ENCODE assay signal across 9 mouse cellular contexts in genomic region chr7:143070506-143071070, GRCm38 (mm10). TPM values are rescaled to one million over a fixed set of nuclear protein-coding genes. Genes with fewer than 3 reads are reported as not detected.
DNase-seq lines count a peak whose midpoint lies in the region; ATAC-seq and TF ChIP-seq lines count a peak whose summit lies in the region.
"Had no signal": no experiment of that assay in that cellular context is flagged by ENCODE, and none has a peak within 500 bp of the region (broad histone marks: within the 10 kb centered on the region; RNA-seq: fewer than 3 reads in every experiment).

No protein-coding gene starts in this region.

- H3K79me2 ChIP-seq in MEL (ENCODE audit: control insufficient read depth, insufficient read depth, low read length, poor library complexity), result peaks cover 15% of the 10 kb centered on the region

- peak overlapping the region; percentile 92; the same call in 1 of the 2 replicates for H3K27ac ChIP-seq in heart, embryonic 15.5 days
- H3K27ac ChIP-seq in MEL (ENCODE audit: control insufficient read depth, low read depth, low read length), result no peak overlapping the region
- H3K27ac ChIP-seq in forebrain, postnatal 0 days (ENCODE audit: low read depth, low read length), result no peak overlapping the region
- peak overlapping the region; percentile 92 for H3K27ac ChIP-seq in midbrain, embryonic 10.5 days (replicated peaks)

- DNase-seq in heart, postnatal 36 days, result no peak
- DNase-seq in MEL (ENCODE audit: low read depth, low spot score), result no peak
- DNase-seq in forebrain, postnatal 0 days, result no peak
- no peak for DNase-seq in midbrain, embryonic 10.5 days (ENCODE audit: low spot score)
- DNase-seq in yolk sac, embryonic 10.5 days (ENCODE audit: low spot score), result no peak
- no peak for DNase-seq in thymus, postnatal 4 days

- 92% methylated on average over 10 of the region's 10 CpGs for WGBS in heart, embryonic 15.5 days
- WGBS in forebrain, postnatal 0 days, result 90% methylated on average over 10 of the region's 10 CpGs
- 92% methylated on average over 10 of the region's 10 CpGs for WGBS in midbrain, embryonic 10.5 days

- no peak for TF ChIP-seq CTCF in MEL (IDR thresholded peaks at IDR 0.05 in 2 of 3, conservative IDR thresholded peaks at IDR 0.05 in 1 of 3; ENCODE audit: control insufficient read depth in 1 of 3, insufficient read depth in 1 of 3, low read depth in 2 of 3, low read length in 3 of 3, poor library complexity in 1 of 3, severe bottlenecking in 1 of 3)
- TF ChIP-seq CTCF in forebrain, postnatal 0 days (IDR thresholded peaks at IDR 0.05; ENCODE audit: low read depth), result no peak

- ATAC-seq in heart, embryonic 15.5 days (replicated peaks; ENCODE audit: insufficient number of reproducible peaks, insufficient read depth, low FRiP score, low read depth), result no peak
- no peak for ATAC-seq in forebrain, postnatal 0 days
- ATAC-seq in granulocyte monocyte progenitor cell, adult 5-6 weeks (replicated peaks; ENCODE audit: poor library complexity, severe bottlenecking), result no peak

- no peak for TF ChIP-seq RAD21 in MEL (IDR thresholded peaks at IDR 0.05; ENCODE audit: low read depth, low read length)

- intact Hi-C loops in heart, postnatal 36 days (cut with DNase I), result no loop called here

- peaks cover 24% of the 10 kb centered on the region for H3K4me1 ChIP-seq in heart, embryonic 15.5 days (replicated peaks)
- H3K4me1 ChIP-seq in MEL (ENCODE audit: control insufficient read depth in 1 of 2, insufficient read depth in 2 of 2, low read length in 2 of 2), result peaks cover 0 to 17% of the 10 kb centered on the region in 2 experiments; a peak in 2 of 4 replicates
- peaks cover 8% of the 10 kb centered on the region for H3K4me1 ChIP-seq in forebrain, postnatal 0 days (ENCODE audit: insufficient read depth)
- H3K4me1 ChIP-seq in midbrain, embryonic 10.5 days, result peaks cover 33% of the 10 kb centered on the region

- TF ChIP-seq EP300 in MEL (IDR thresholded peaks at IDR 0.05; ENCODE audit: low read depth in 1 of 2, low read length in 2 of 2), result no peak

- H3K27me3 ChIP-seq in heart, embryonic 15.5 days, result no peaks in the 10 kb centered on the region
- no peaks in the 10 kb centered on the region for H3K27me3 ChIP-seq in MEL (ENCODE audit: control insufficient read depth in 1 of 2, insufficient read depth in 2 of 2, low read length in 2 of 2)
- H3K27me3 ChIP-seq in forebrain, postnatal 0 days (ENCODE audit: insufficient read depth, low read length), result no peaks in the 10 kb centered on the region
- H3K27me3 ChIP-seq in midbrain, embryonic 10.5 days (ENCODE audit: low read depth, poor library complexity, severe bottlenecking), result no peaks in the 10 kb centered on the region

- H3K9ac ChIP-seq in heart, embryonic 15.5 days, result peak overlapping the region; percentile 89
- peak overlapping the region; percentile 78 for H3K9ac ChIP-seq in MEL (ENCODE audit: control insufficient read depth, low read depth, low read length, poor library complexity, severe bottlenecking)
- peak overlapping the region; percentile 83; the same call in 1 of the 2 replicates for H3K9ac ChIP-seq in forebrain, postnatal 0 days

- H3K4me3 ChIP-seq in heart, embryonic 15.5 days, result peak overlapping the region; percentile 86
- H3K4me3 ChIP-seq in MEL (ENCODE audit: control insufficient read depth in 1 of 2, insufficient read depth in 1 of 2, low read depth in 2 of 2, low read length in 2 of 2), result peak overlapping the region; percentile 41 to 73
- peak overlapping the region; percentile 60 for H3K4me3 ChIP-seq in forebrain, postnatal 0 days (ENCODE audit: low read depth, low read length)
- peak overlapping the region; percentile 93 for H3K4me3 ChIP-seq in midbrain, embryonic 10.5 days

- H3K4me2 ChIP-seq in heart, embryonic 15.5 days, result peak overlapping the region; percentile 94
- H3K4me2 ChIP-seq in forebrain, postnatal 0 days (ENCODE audit: low read depth), result peak overlapping the region; percentile 87

- H3K36me3 ChIP-seq in heart, embryonic 15.5 days, result peaks cover 27% of the 10 kb centered on the region
- H3K36me3 ChIP-seq in MEL (ENCODE audit: control insufficient read depth in 1 of 2, insufficient read depth in 2 of 2, low read length in 2 of 2), result peaks cover 0 to 6% of the 10 kb centered on the region in 2 experiments; a peak in 2 of 4 replicates
- H3K36me3 ChIP-seq in forebrain, postnatal 0 days (ENCODE audit: insufficient read depth), result peaks cover 23% of the 10 kb centered on the region
- peaks cover 40% of the 10 kb centered on the region for H3K36me3 ChIP-seq in midbrain, embryonic 10.5 days

- TF ChIP-seq POLR2A in MEL (IDR thresholded peaks at IDR 0.05; ENCODE audit: control insufficient read depth in 1 of 2, insufficient read depth in 1 of 2, low read depth in 1 of 2, low read length in 2 of 2, poor library complexity in 1 of 2), result no peak

- H3K9me3 ChIP-seq in heart, embryonic 15.5 days (replicated peaks), result no peaks in the 10 kb centered on the region
- no peaks in the 10 kb centered on the region for H3K9me3 ChIP-seq in MEL (replicated peaks; ENCODE audit: insufficient read depth, low read length)
- no peaks in the 10 kb centered on the region for H3K9me3 ChIP-seq in forebrain, postnatal 0 days (ENCODE audit: low read length)
- no peaks in the 10 kb centered on the region for H3K9me3 ChIP-seq in midbrain, embryonic 10.5 days (replicated peaks)

TF ChIP-seq in MEL, 35 proteins besides CTCF, POLR2A, EP300 and RAD21 (continues in another document):
- TF ChIP-seq KAT2A (conservative IDR thresholded peaks at IDR 0.05; ENCODE audit: low read depth, low read length) (no peak), ETS1 (IDR thresholded peaks at IDR 0.05; ENCODE audit: low read depth, low read length) (no peak), E2F4 (IDR thresholded peaks at IDR 0.05; ENCODE audit: borderline replicate concordance, low read depth, low read length) (no peak), MAZ (IDR thresholded peaks at IDR 0.05; ENCODE audit: low read depth, low read length) (no peak), MYB (IDR thresholded peaks at IDR 0.05; ENCODE audit: low read depth, low read length) (no peak), USF2 (IDR thresholded peaks at IDR 0.05; ENCODE audit: borderline replicate concordance in 1 of 2, insufficient read depth in 1 of 2, low read depth in 1 of 2, low read length in 2 of 2) (no peak), JUND (IDR thresholded peaks at IDR 0.05; ENCODE audit: low read depth, low read length) (no peak), ZKSCAN1 (IDR thresholded peaks at IDR 0.05; ENCODE audit: low read depth, low read length) (no peak), ELF1 (IDR thresholded peaks at IDR 0.05; ENCODE audit: low read depth, low read length) (no peak), NRF1 (IDR thresholded peaks at IDR 0.05; ENCODE audit: insufficient read depth, low read depth, low read length, poor library complexity, severe bottlenecking) (no peak)

RNA-seq across cellular contexts. Expression of gene Tssc4, which starts 1.5 kb away (rescaled TPM):
- polyA plus RNA-seq in heart, embryonic 15.5 days (2015; fragmentation: Nextera tagmentation; extraction: Ambion mirVana), result 45.7 and 66.2 TPM in 2 replicates
- total RNA-seq in heart, postnatal 36 days (2021), result 10 to 100 TPM; 15.3 TPM
- 63.9 and 76.9 TPM in 2 replicates for total RNA-seq in MEL (2012; rRNA removed)
- polyA plus RNA-seq in MEL (2012; ENCODE audit: insufficient read depth in 1 of 2, insufficient read length in 2 of 2, low read depth in 1 of 2, low replicate concordance in 2 of 2, missing spikeins in 1 of 2), result 10 to 100 TPM in 1 of 2 experiments, not detected in 1; 75.6 TPM
- total RNA-seq in forebrain, postnatal 0 days (2014; rRNA removed), result 71.5 and 86.5 TPM in 2 replicates
- 91.8 and 101 TPM in 2 replicates for polyA plus RNA-seq in forebrain, postnatal 0 days (2015; fragmentation: Nextera tagmentation; extraction: Ambion mirVana)
- polyA plus RNA-seq in midbrain, embryonic 10.5 days (2016; fragmentation: Nextera tagmentation; extraction: Ambion mirVana), result 136 and 142 TPM in 2 replicates
- 28.1 and 62.3 TPM in 2 replicates for total RNA-seq in granulocyte monocyte progenitor cell, adult 5-6 weeks (2014; fragmentation: Nextera tagmentation)
- total RNA-seq in granulocyte monocyte progenitor cell, adult 5-6 weeks (2017), result 33.9 and 45.6 TPM in 2 replicates

RNA-seq across cellular contexts. Expression of gene Cd81, which starts 18.0 kb away (rescaled TPM):
- polyA plus RNA-seq in heart, embryonic 15.5 days (2015; fragmentation: Nextera tagmentation; extraction: Ambion mirVana), result 780 and 813 TPM in 2 replicates
- 100 to 1,000 TPM; 398 to 441 TPM for total RNA-seq in heart, postnatal 36 days (2021)
- total RNA-seq in MEL (2012; rRNA removed), result 86.8 and 105 TPM in 2 replicates
- polyA plus RNA-seq in MEL (2012; ENCODE audit: insufficient read depth in 1 of 2, insufficient read length in 2 of 2, low read depth in 1 of 2, low replicate concordance in 2 of 2, missing spikeins in 1 of 2), result 100 to 1,000 TPM in 1 of 2 experiments, not detected in 1; 133 TPM
- 349 and 423 TPM in 2 replicates for total RNA-seq in forebrain, postnatal 0 days (2014; rRNA removed)
- polyA plus RNA-seq in forebrain, postnatal 0 days (2015; fragmentation: Nextera tagmentation; extraction: Ambion mirVana), result 470 and 473 TPM in 2 replicates
- polyA plus RNA-seq in midbrain, embryonic 10.5 days (2016; fragmentation: Nextera tagmentation; extraction: Ambion mirVana), result 267 and 279 TPM in 2 replicates
- 63.8 and 77.3 TPM in 2 replicates for total RNA-seq in granulocyte monocyte progenitor cell, adult 5-6 weeks (2014; fragmentation: Nextera tagmentation)
- 159 and 201 TPM in 2 replicates for total RNA-seq in granulocyte monocyte progenitor cell, adult 5-6 weeks (2017)

RNA-seq across cellular contexts. Expression of gene Trpm5, which starts 23.9 kb away (rescaled TPM):
- polyA plus RNA-seq in heart, embryonic 15.5 days (2015; fragmentation: Nextera tagmentation; extraction: Ambion mirVana), result 3.8 and 4.7 TPM in 2 replicates
- total RNA-seq in heart, postnatal 36 days (2021), result not detected
- total RNA-seq in MEL (2012; rRNA removed), result 1.5 and 1.7 TPM in 2 replicates
- 1 to 10 TPM in 1 of 2 experiments, not detected in 1; 1.9 TPM for polyA plus RNA-seq in MEL (2012; ENCODE audit: insufficient read depth in 1 of 2, insufficient read length in 2 of 2, low read depth in 1 of 2, low replicate concordance in 2 of 2, missing spikeins in 1 of 2)
- total RNA-seq in forebrain, postnatal 0 days (2014; rRNA removed), result 1.0 and 1.3 TPM in 2 replicates
- 1.1 and 1.2 TPM in 2 replicates for polyA plus RNA-seq in forebrain, postnatal 0 days (2015; fragmentation: Nextera tagmentation; extraction: Ambion mirVana)
- 0.62 and 0.93 TPM in 2 replicates for polyA plus RNA-seq in midbrain, embryonic 10.5 days (2016; fragmentation: Nextera tagmentation; extraction: Ambion mirVana)
- total RNA-seq in granulocyte monocyte progenitor cell, adult 5-6 weeks (2014; fragmentation: Nextera tagmentation), result not detected in 2 replicates
- not detected in 2 replicates for total RNA-seq in granulocyte monocyte progenitor cell, adult 5-6 weeks (2017)
- total RNA-seq: gastrocnemius, adult 18-20 months had no signal

RNA-seq across cellular contexts. Expression of gene Kcnq1, which starts 35.6 kb away (rescaled TPM):
- polyA plus RNA-seq in heart, embryonic 15.5 days (2015; fragmentation: Nextera tagmentation; extraction: Ambion mirVana), result 25.8 and 27.5 TPM in 2 replicates
- total RNA-seq in heart, postnatal 36 days (2021), result 10 to 100 TPM; 34.3 to 37.1 TPM
- 0.85 and 0.96 TPM in 2 replicates for total RNA-seq in MEL (2012; rRNA removed)
- under 1 TPM in 1 of 2 experiments, not detected in 1; 0.63 TPM for polyA plus RNA-seq in MEL (2012; ENCODE audit: insufficient read depth in 1 of 2, insufficient read length in 2 of 2, low read depth in 1 of 2, low replicate concordance in 2 of 2, missing spikeins in 1 of 2)
- 0.77 and 1.00 TPM in 2 replicates for total RNA-seq in forebrain, postnatal 0 days (2014; rRNA removed)
- polyA plus RNA-seq in forebrain, postnatal 0 days (2015; fragmentation: Nextera tagmentation; extraction: Ambion mirVana), result 1.1 and 2.0 TPM in 2 replicates
- polyA plus RNA-seq in midbrain, embryonic 10.5 days (2016; fragmentation: Nextera tagmentation; extraction: Ambion mirVana), result 0.69 and 1.1 TPM in 2 replicates
- not detected in 2 replicates for total RNA-seq in granulocyte monocyte progenitor cell, adult 5-6 weeks (2014; fragmentation: Nextera tagmentation)
- not detected in 2 replicates for total RNA-seq in granulocyte monocyte progenitor cell, adult 5-6 weeks (2017)

Comparison
In these comparisons a context has a peak if more than half of its experiments do, and no peak if none do; other contexts are left out.
1. H3K27ac ChIP-seq: peak in heart, embryonic 15.5 days (single experiment) and midbrain, embryonic 10.5 days (single experiment); none in MEL (single experiment) and forebrain, postnatal 0 days (single experiment).
2. Peak in every context shown above with its lines, with median percentiles within 50 percentile points of each other: H3K4me3 ChIP-seq and H3K9ac ChIP-seq.